ENCODE assay signal across 9 mouse cellular contexts in genomic region chr8:88161439-88161838, GRCm38 (mm10). TPM values are rescaled to one million over a fixed set of nuclear protein-coding genes. Genes with fewer than 3 reads are reported as not detected.
DNase-seq lines count a peak whose midpoint lies in the region; ATAC-seq and TF ChIP-seq lines count a peak whose summit lies in the region.
"Had no signal": no experiment of that assay in that cellular context is flagged by ENCODE, and none has a peak within 500 bp of the region (broad histone marks: within the 10 kb centered on the region; RNA-seq: fewer than 3 reads in every experiment).

No protein-coding gene starts in this region.

- peak; percentile 46 for TF ChIP-seq RAD21 in MEL (IDR thresholded peaks at IDR 0.05; ENCODE audit: low read depth, low read length)

- peak; percentile 66 for DNase-seq in gastrocnemius, adult 18-20 months (ENCODE audit: low spot score)
- no peak for DNase-seq in gastrocnemius, postnatal 25 days
- DNase-seq in MEL (ENCODE audit: low read depth, low spot score): peak; percentile 82
- DNase-seq in cerebellum, adult 2 months: peak; percentile 32 to 58
- peak; percentile 69 for DNase-seq in gastrocnemius, postnatal 10 days
- DNase-seq in layer of hippocampus, postnatal 36 days: peak; percentile 32 to 41
- DNase-seq in spleen, postnatal 36 days (ENCODE audit: low spot score in 2 of 2): peak; percentile 47 to 54

- H3K4me1 ChIP-seq in MEL (ENCODE audit: control insufficient read depth in 1 of 2, insufficient read depth in 2 of 2, low read length in 2 of 2): no peaks in the 10 kb centered on the region
- H3K4me1 ChIP-seq in cerebellum, adult 2 months (ENCODE audit: control insufficient read depth, insufficient read depth, low read length): 0 out of 2 replicates have a peak, but pooled peaks cover 3% of the 10 kb centered on the region
- H3K4me1 ChIP-seq: embryonic facial prominence, embryonic 12.5 days had no signal

- no peaks in the 10 kb centered on the region for H3K27me3 ChIP-seq in MEL (ENCODE audit: control insufficient read depth in 1 of 2, insufficient read depth in 2 of 2, low read length in 2 of 2)
- H3K27me3 ChIP-seq in cerebellum, adult 2 months (ENCODE audit: control insufficient read depth, insufficient read depth, low read length): no peaks in the 10 kb centered on the region
- H3K27me3 ChIP-seq: embryonic facial prominence, embryonic 12.5 days had no signal

- H3K27ac ChIP-seq in MEL (ENCODE audit: control insufficient read depth, low read depth, low read length): no peak overlapping the region
- H3K27ac ChIP-seq in cerebellum, adult 2 months (ENCODE audit: insufficient read depth, low read length): no peak overlapping the region
- H3K27ac ChIP-seq: embryonic facial prominence, embryonic 12.5 days had no signal

- no peaks in the 10 kb centered on the region for H3K79me2 ChIP-seq in MEL (ENCODE audit: control insufficient read depth, insufficient read depth, low read length, poor library complexity)

- peak; percentile 73 to 87 (median 82) for TF ChIP-seq CTCF in MEL (IDR thresholded peaks at IDR 0.05 in 2 of 3, conservative IDR thresholded peaks at IDR 0.05 in 1 of 3; ENCODE audit: control insufficient read depth in 1 of 3, insufficient read depth in 1 of 3, low read depth in 2 of 3, low read length in 3 of 3, poor library complexity in 1 of 3, severe bottlenecking in 1 of 3)
- TF ChIP-seq CTCF in cerebellum, adult 2 months (IDR thresholded peaks at IDR 0.05; ENCODE audit: borderline replicate concordance, insufficient read depth, low read depth, low read length): peak; percentile 67

- TF ChIP-seq EP300 in MEL (IDR thresholded peaks at IDR 0.05; ENCODE audit: low read depth in 1 of 2, low read length in 2 of 2): no peak

- no peaks in the 10 kb centered on the region for H3K9me3 ChIP-seq in MEL (replicated peaks; ENCODE audit: insufficient read depth, low read length)
- H3K9me3 ChIP-seq: embryonic facial prominence, embryonic 12.5 days had no signal

- no peak overlapping the region for H3K4me3 ChIP-seq in MEL (ENCODE audit: control insufficient read depth in 1 of 2, insufficient read depth in 1 of 2, low read depth in 2 of 2, low read length in 2 of 2)
- no peak overlapping the region for H3K4me3 ChIP-seq in cerebellum, adult 2 months (replicated peaks; ENCODE audit: insufficient read depth, low read depth, low read length)
- H3K4me3 ChIP-seq: embryonic facial prominence, embryonic 12.5 days had no signal

- ATAC-seq in megakaryocyte, adult 5-6 weeks (ENCODE audit: poor library complexity, severe bottlenecking): peak; percentile 98

- WGBS in cerebellum, adult 2 months: 74% methylated on average over 5 of the region's 5 CpGs

- H3K36me3 ChIP-seq in MEL (ENCODE audit: control insufficient read depth in 1 of 2, insufficient read depth in 2 of 2, low read length in 2 of 2): peaks cover 0 to 30% of the 10 kb centered on the region in 2 experiments; a peak in 2 of 4 replicates

- no peak overlapping the region for H3K9ac ChIP-seq in MEL (ENCODE audit: control insufficient read depth, low read depth, low read length, poor library complexity, severe bottlenecking)
- H3K9ac ChIP-seq: embryonic facial prominence, embryonic 12.5 days had no signal

- TF ChIP-seq POLR2A in MEL (IDR thresholded peaks at IDR 0.05; ENCODE audit: control insufficient read depth in 1 of 2, insufficient read depth in 1 of 2, low read depth in 1 of 2, low read length in 2 of 2, poor library complexity in 1 of 2): no peak
- TF ChIP-seq POLR2A in cerebellum, adult 2 months (IDR thresholded peaks at IDR 0.05; ENCODE audit: borderline replicate concordance, insufficient read depth, low read length): no peak

TF ChIP-seq in MEL, 35 proteins besides CTCF, POLR2A, EP300 and RAD21:
- TF ChIP-seq GATA1 (IDR thresholded peaks at IDR 0.05; ENCODE audit: low read depth, low read length): no peak
- TF ChIP-seq SIN3A (IDR thresholded peaks at IDR 0.05; ENCODE audit: low read length): no peak
- no peak for TF ChIP-seq USF1 (IDR thresholded peaks at IDR 0.05; ENCODE audit: low read depth, low read length)
- no peak for TF ChIP-seq ZMIZ1 (IDR thresholded peaks at IDR 0.05; ENCODE audit: low read depth, low read length)
- no peak for TF ChIP-seq MEF2A (IDR thresholded peaks at IDR 0.05; ENCODE audit: extremely low read depth, insufficient replicate concordance, low read depth, low read length, poor library complexity, severe bottlenecking)
- TF ChIP-seq POLR2AphosphoS5 (IDR thresholded peaks at IDR 0.05; ENCODE audit: borderline replicate concordance, low read depth, low read length): no peak
- no peak for TF ChIP-seq ELF1 (IDR thresholded peaks at IDR 0.05; ENCODE audit: low read depth, low read length)
- TF ChIP-seq ZC3H11A (IDR thresholded peaks at IDR 0.05; ENCODE audit: low read depth, low read length): peak; percentile 27; the same call in 1 of the 2 replicates
- no peak for TF ChIP-seq MXI1 (IDR thresholded peaks at IDR 0.05; ENCODE audit: low read depth, low read length)
- TF ChIP-seq MAZ (IDR thresholded peaks at IDR 0.05; ENCODE audit: low read depth, low read length): no peak
- TF ChIP-seq UBTF (IDR thresholded peaks at IDR 0.05; ENCODE audit: borderline replicate concordance, insufficient read depth, low read depth, low read length): no peak
- TF ChIP-seq SMC3 (IDR thresholded peaks at IDR 0.05; ENCODE audit: low read depth, low read length): peak; percentile 52
- TF ChIP-seq E2F4 (IDR thresholded peaks at IDR 0.05; ENCODE audit: borderline replicate concordance, low read depth, low read length): no peak
- TF ChIP-seq KAT2A (conservative IDR thresholded peaks at IDR 0.05; ENCODE audit: low read depth, low read length): no peak
- no peak for TF ChIP-seq ETS1 (IDR thresholded peaks at IDR 0.05; ENCODE audit: low read depth, low read length)

RNA-seq across cellular contexts. Expression of gene Heatr3, which starts 23.8 kb away (rescaled TPM):
- 10 to 100 TPM; 29.7 to 30.2 TPM for total RNA-seq in gastrocnemius, adult 18-20 months (2021)
- 10 to 100 TPM; 22.5 to 25.7 TPM for total RNA-seq in gastrocnemius, postnatal 25 days (2021)
- 52.9 and 60.3 TPM in 2 replicates for total RNA-seq in MEL (2012; rRNA removed)
- 10 to 100 TPM in 1 of 2 experiments, not detected in 1; 59.6 TPM for polyA plus RNA-seq in MEL (2012; ENCODE audit: insufficient read depth in 1 of 2, insufficient read length in 2 of 2, low read depth in 1 of 2, low replicate concordance in 2 of 2, missing spikeins in 1 of 2)
- polyA plus RNA-seq in cerebellum, adult 2 months (2012; rRNA removed): 40.0 and 45.2 TPM in 2 replicates
- 10 to 100 TPM; 23.3 to 25.6 TPM for total RNA-seq in gastrocnemius, postnatal 10 days (2021)
- total RNA-seq in layer of hippocampus, postnatal 36 days (2021): 10 to 100 TPM; 28.0 to 33.5 TPM
- total RNA-seq in megakaryocyte, adult 5-6 weeks (2015): 5.8 and 10.3 TPM in 2 replicates
- 10.7 and 13.0 TPM in 2 replicates for total RNA-seq in megakaryocyte, adult 5-6 weeks (2017)

RNA-seq across cellular contexts. Expression of gene Tent4b, which starts 37.6 kb away (rescaled TPM):
- 10 to 100 TPM; 13.0 to 15.3 TPM for total RNA-seq in gastrocnemius, adult 18-20 months (2021)
- 10 to 100 TPM; 10.6 to 12.2 TPM for total RNA-seq in gastrocnemius, postnatal 25 days (2021)
- total RNA-seq in MEL (2012; rRNA removed): 25.9 and 28.7 TPM in 2 replicates
- polyA plus RNA-seq in MEL (2012; ENCODE audit: insufficient read depth in 1 of 2, insufficient read length in 2 of 2, low read depth in 1 of 2, low replicate concordance in 2 of 2, missing spikeins in 1 of 2): 10 to 100 TPM in 1 of 2 experiments, not detected in 1; 45.3 TPM
- 27.8 and 29.6 TPM in 2 replicates for polyA plus RNA-seq in cerebellum, adult 2 months (2012; rRNA removed)
- 10 to 100 TPM; 12.4 to 17.2 TPM for total RNA-seq in gastrocnemius, postnatal 10 days (2021)
- 10 to 100 TPM; 38.4 to 40.2 TPM for total RNA-seq in layer of hippocampus, postnatal 36 days (2021)
- total RNA-seq in megakaryocyte, adult 5-6 weeks (2015): 30.2 and 40.9 TPM in 2 replicates
- 36.6 and 40.6 TPM in 2 replicates for total RNA-seq in megakaryocyte, adult 5-6 weeks (2017)

RNA-seq across cellular contexts. Expression of gene Cnep1r1, which starts 42.9 kb away (rescaled TPM):
- total RNA-seq in gastrocnemius, adult 18-20 months (2021): 10 to 100 TPM; 42.2 to 44.6 TPM
- 10 to 100 TPM; 29.0 to 30.0 TPM for total RNA-seq in gastrocnemius, postnatal 25 days (2021)
- 12.1 and 12.8 TPM in 2 replicates for total RNA-seq in MEL (2012; rRNA removed)
- polyA plus RNA-seq in MEL (2012; ENCODE audit: insufficient read depth in 1 of 2, insufficient read length in 2 of 2, low read depth in 1 of 2, low replicate concordance in 2 of 2, missing spikeins in 1 of 2): 10 to 100 TPM in 1 of 2 experiments, not detected in 1; 31.2 TPM
- polyA plus RNA-seq in cerebellum, adult 2 months (2012; rRNA removed): 47.3 and 48.3 TPM in 2 replicates
- total RNA-seq in gastrocnemius, postnatal 10 days (2021): 10 to 100 TPM; 32.8 to 33.1 TPM
- total RNA-seq in layer of hippocampus, postnatal 36 days (2021): 10 to 100 TPM; 36.7 to 37.9 TPM
- total RNA-seq in megakaryocyte, adult 5-6 weeks (2015): 67.0 and 74.5 TPM in 2 replicates
- 13.8 and 17.6 TPM in 2 replicates for total RNA-seq in megakaryocyte, adult 5-6 weeks (2017)
